Mouse (Mus musculus): ENCODE measurements around the gene March4.

DNA sequence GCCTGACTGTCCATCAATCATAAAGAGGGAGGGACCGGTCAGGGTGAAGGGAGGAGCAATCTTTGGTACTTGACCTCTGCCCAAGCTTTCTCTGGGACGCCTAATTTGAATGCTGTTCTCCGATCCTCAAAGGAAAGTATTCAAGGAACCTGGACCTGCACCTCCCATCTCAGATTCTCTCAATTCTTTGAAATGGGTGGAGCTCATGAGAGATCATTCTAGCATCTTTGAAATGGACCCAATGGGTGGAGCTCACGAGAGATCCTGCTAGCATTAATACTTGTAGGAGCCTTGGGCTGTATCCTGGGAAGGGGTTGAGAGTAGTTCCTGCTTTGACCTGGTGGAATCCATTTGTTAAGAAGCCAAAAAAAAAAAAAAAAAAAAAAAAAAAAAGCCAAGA lies 110.3 kb downstream of the March4 start:
- TF ChIP-seq GATA1 (IDR thresholded peaks at IDR 0.05; ENCODE audit: borderline replicate concordance, low read length) (no peak), FLI1 (IDR thresholded peaks at IDR 0.05; ENCODE audit: low read length) (no peak)
